ENCODE assay signal across 26 mouse cellular contexts in genomic region chr15:5839963-5840362, GRCm38 (mm10).
DNase-seq lines count a peak whose midpoint lies in the region; ATAC-seq lines count a peak whose summit lies in the region.
"Had no signal": no experiment of that assay in that cellular context is flagged by ENCODE, and none has a peak within 500 bp of the region (broad histone marks: within the 10 kb centered on the region; RNA-seq: fewer than 3 reads in every experiment).

No protein-coding gene starts in this region.

- WGBS in midbrain, embryonic 16.5 days: 91% methylated on average over 4 of the region's 4 CpGs

- no peaks in the 10 kb centered on the region for H3K27me3 ChIP-seq in midbrain, embryonic 16.5 days (ENCODE audit: control insufficient read depth, insufficient read depth, low read depth, low read length)
- H3K27me3 ChIP-seq: embryonic facial prominence, embryonic 13.5 days; embryonic facial prominence, embryonic 15.5 days; forebrain, embryonic 12.5 days had no signal

- no peaks in the 10 kb centered on the region for H3K9me3 ChIP-seq in midbrain, embryonic 16.5 days (replicated peaks; ENCODE audit: control insufficient read depth, low read length, poor library complexity, severe bottlenecking)
- H3K9me3 ChIP-seq: embryonic facial prominence, embryonic 13.5 days; embryonic facial prominence, embryonic 15.5 days; forebrain, embryonic 10.5 days; forebrain, embryonic 12.5 days had no signal

- intact Hi-C loops in heart, postnatal 10 days (cut with DNase I): no loop called here

- DNase-seq in CD4-positive helper T cell, adult 2 months (ENCODE audit: low read depth, low spot score): peak; percentile 32
- DNase-seq in induced T-regulatory cell, adult 2 months (ENCODE audit: low read depth): peak; percentile 45
- peak; percentile 25 for DNase-seq in naive thymus-derived CD4-positive, alpha-beta T cell, adult 2 months (ENCODE audit: low read depth)
- no peak for DNase-seq in heart, postnatal 10 days
- DNase-seq in frontal cortex, postnatal 10 days (ENCODE audit: low spot score in 2 of 2): no peak
- DNase-seq: adrenal gland, adult 2 months; adrenal gland, postnatal 10 days; adrenal gland, postnatal 25 days; B cell, adult 2 months; cerebellum, adult 11 months; cerebellum, adult 18-20 months; cerebellum, adult 8-10 months; cerebellum, adult 9-11 months; cerebellum, postnatal 14 days; cerebellum, postnatal 36 days; embryo, embryonic 11 days had no signal

- no peak overlapping the region for H3K4me3 ChIP-seq in midbrain, embryonic 16.5 days (ENCODE audit: low read depth, low read length)
- H3K4me3 ChIP-seq: embryonic facial prominence, embryonic 13.5 days; embryonic facial prominence, embryonic 15.5 days; erythroblast, embryonic 14.5 days; forebrain, embryonic 10.5 days; forebrain, embryonic 12.5 days had no signal

- no peaks in the 10 kb centered on the region for H3K4me1 ChIP-seq in midbrain, embryonic 16.5 days (ENCODE audit: control insufficient read depth, insufficient read depth, low read length)
- H3K4me1 ChIP-seq: embryonic facial prominence, embryonic 13.5 days; embryonic facial prominence, embryonic 15.5 days; forebrain, embryonic 10.5 days; forebrain, embryonic 12.5 days had no signal

- ATAC-seq in CD4-positive, CD25-positive, alpha-beta regulatory T cell, adult 4 months: peak; percentile 84
- no peak for ATAC-seq in midbrain, embryonic 16.5 days
- ATAC-seq: forebrain, embryonic 14.5 days; forebrain, embryonic 16.5 days; Patski had no signal

- H3K36me3 ChIP-seq in midbrain, embryonic 16.5 days (ENCODE audit: control insufficient read depth, insufficient read depth, low read length): no peaks in the 10 kb centered on the region
- H3K36me3 ChIP-seq: embryonic facial prominence, embryonic 13.5 days; embryonic facial prominence, embryonic 15.5 days; forebrain, embryonic 10.5 days; forebrain, embryonic 12.5 days had no signal

- H3K4me2 ChIP-seq in midbrain, embryonic 16.5 days (ENCODE audit: low read length): no peak overlapping the region
- H3K4me2 ChIP-seq: embryonic facial prominence, embryonic 13.5 days; embryonic facial prominence, embryonic 15.5 days; forebrain, embryonic 12.5 days had no signal

- no peak overlapping the region for H3K27ac ChIP-seq in midbrain, embryonic 16.5 days (ENCODE audit: low read length)
- H3K27ac ChIP-seq: embryonic facial prominence, embryonic 13.5 days; embryonic facial prominence, embryonic 15.5 days; forebrain, embryonic 10.5 days; forebrain, embryonic 12.5 days had no signal

- H3K9ac ChIP-seq in midbrain, embryonic 16.5 days (ENCODE audit: low read depth, low read length): no peak overlapping the region
- H3K9ac ChIP-seq: embryonic facial prominence, embryonic 13.5 days; embryonic facial prominence, embryonic 15.5 days; forebrain, embryonic 12.5 days had no signal

Comparison
In these comparisons a context has a peak if more than half of its experiments do, and no peak if none do; other contexts are left out.
1. DNase-seq: peak in CD4-positive helper T cell, adult 2 months (single experiment), induced T-regulatory cell, adult 2 months (single experiment) and naive thymus-derived CD4-positive, alpha-beta T cell, adult 2 months (single experiment); none in heart, postnatal 10 days (0 of 2) and frontal cortex, postnatal 10 days (0 of 2).